Mouse (Mus musculus) limb, embryonic 10.5 days (tissue): ENCODE measurements around the gene Kazn. TPM values are rescaled to one million over a fixed set of nuclear protein-coding genes. Genes with fewer than 3 reads are reported as not detected.

Experiments used
- DNase-seq: peaks from one replicate; pipeline ENCODE4 v3.0.0-alpha.2; 2017; ENCODE audit warnings: low spot score
- H3K27ac ChIP-seq: fragments of 300-500 bp; sonication (generic); 2 replicates; pipeline ENCODE4 v1.5.1; 2016; ENCODE audit warnings: mild to moderate bottlenecking
- H3K27me3 ChIP-seq: fragments of 300-500 bp; sonication (generic); 2 replicates; pipeline ENCODE4 v1.6.1; 2016; ENCODE audit warnings: low read depth, mild to moderate bottlenecking; ENCODE audit not compliant: poor library complexity, severe bottlenecking
- H3K36me3 ChIP-seq: fragments of 300-500 bp; sonication (generic); 2 replicates; pipeline ENCODE4 v1.6.1; 2016; ENCODE audit warnings: mild to moderate bottlenecking, moderate library complexity
- H3K4me1 ChIP-seq: fragments of 300-500 bp; sonication (generic); 2 replicates; pipeline ENCODE4 v1.6.1; 2016
- H3K4me3 ChIP-seq: fragments of 300-500 bp; sonication (generic); 2 replicates; pipeline ENCODE4 v1.5.1; 2016; ENCODE audit warnings: mild to moderate bottlenecking, moderate library complexity
- H3K9me3 ChIP-seq: fragments of 300-500 bp; sonication (generic); replicated peaks from 2 replicates; pipeline ENCODE4 v1.6.1; 2016; ENCODE audit warnings: mild to moderate bottlenecking
- WGBS: fragments of 180-500 bp; shearing (Covaris S2); methylation state at CpG from one replicate; pipeline ENCODE4 v1.1.7; 2016; 5-methylcytosine and 5-hydroxymethylcytosine counted together
- polyA plus RNA-seq: library from polyadenylated mRNA; unstranded; fragments of >200 nt; fragmentation: Nextera tagmentation; extraction: Ambion mirVana; gene quantifications from 2 replicates; pipeline ENCODE4 v1.2.1, GENCODE M21; 2016

Gene Kazn
- polyA plus RNA-seq, 1 experiment from 2014 or later: 9.3 TPM

DNA sequence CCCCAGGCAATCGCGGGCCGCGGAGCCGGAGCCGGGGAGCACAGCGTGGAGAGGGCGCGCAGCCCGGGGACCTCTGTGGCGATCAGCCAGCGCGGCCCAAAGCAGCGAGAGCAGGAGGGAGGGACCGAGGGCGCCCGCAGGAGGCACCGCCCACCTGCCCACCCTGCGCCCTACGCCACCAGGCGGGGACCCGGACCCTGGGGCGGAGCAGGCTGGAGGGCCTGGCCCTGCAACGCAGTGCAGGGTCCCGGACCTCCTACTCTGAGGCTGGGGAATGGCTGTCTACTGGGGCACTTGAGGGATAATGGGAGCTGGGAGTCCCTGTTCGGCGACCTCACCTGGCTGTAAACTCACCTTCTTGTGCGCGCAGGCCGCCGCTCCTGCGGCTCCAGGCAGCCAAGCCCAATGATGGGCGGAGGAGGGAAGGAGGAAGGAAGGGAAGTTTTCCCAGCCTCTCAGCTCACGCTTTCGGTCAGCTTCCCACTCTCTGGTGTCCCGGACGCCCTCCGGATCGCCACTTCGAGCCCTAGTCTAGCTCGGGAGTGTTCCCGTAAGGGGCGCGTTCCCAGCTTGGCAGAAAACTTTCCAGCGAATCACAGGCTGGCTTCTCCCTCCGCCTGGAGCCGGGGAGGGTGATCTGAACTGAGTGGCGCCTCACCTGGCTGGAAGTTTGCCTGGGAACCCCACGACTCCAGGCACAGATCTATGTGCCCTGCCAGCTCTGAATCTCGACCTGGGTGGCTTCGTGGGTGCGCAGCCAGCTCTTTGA is 154.9 kb downstream of the Kazn start, which contains the start of gene Tmem51:
Gene Tmem51 (minus strand): TSS at position 174 of the 769 bp plus-strand sequence.
- H3K4me1 ChIP-seq: peaks cover 62% of the 10 kb centered on the region
- peak within 1 kb of the TSS; percentile 87 for H3K27ac ChIP-seq
- H3K27me3 ChIP-seq: peaks cover 48% of the 10 kb centered on the region

GRCm38 (mm10) chr4:142083762-142084130 is 155.5 kb downstream of the Kazn start:
- Histone ChIP-seq H3K9me3 (no peaks in the 10 kb centered on the region), H3K27ac (peak overlapping the region; percentile 87), H3K4me3 (peak overlapping the region; percentile 78), H3K4me1 (peaks cover 59% of the 10 kb centered on the region), H3K36me3 (no peaks in the 10 kb centered on the region), H3K27me3 (peaks cover 48% of the 10 kb centered on the region)
- under 1% methylated on average over 27 of the region's 29 CpGs for WGBS
- DNase-seq: peak; percentile 82

More for the DNA sequence above, 154.9 kb downstream of the Kazn start, which contains the start of gene Tmem51:
- WGBS: under 1% methylated on average over 52 of the region's 52 CpGs
- peak within 1 kb of the TSS; percentile 78 for H3K4me3 ChIP-seq
- H3K9me3 ChIP-seq: no peaks in the 10 kb centered on the region
- no peaks in the 10 kb centered on the region for H3K36me3 ChIP-seq
- peak; percentile 77 for DNase-seq

DNA sequence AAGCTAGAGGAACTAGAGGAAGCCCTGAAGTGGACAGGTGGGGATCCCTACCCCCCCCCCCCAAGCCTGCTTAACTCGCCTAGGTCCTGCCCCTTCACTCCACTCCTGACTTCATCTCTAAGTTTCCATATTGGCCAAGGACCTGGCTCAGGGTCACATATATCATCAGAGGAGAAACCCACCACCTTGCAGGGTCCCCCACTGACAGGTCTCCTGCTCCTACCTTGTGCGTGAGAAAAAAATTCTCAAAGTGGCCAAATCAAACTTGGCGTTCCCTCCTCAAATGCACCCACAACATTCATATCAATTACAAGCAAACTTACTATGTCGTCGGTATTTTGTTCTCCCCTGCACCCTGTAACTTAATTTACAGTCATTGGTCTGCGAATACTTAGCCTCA is 156.0 kb downstream of the Kazn start:
- no peak for DNase-seq
- no peaks in the 10 kb centered on the region for H3K36me3 ChIP-seq
- H3K27ac ChIP-seq: peak overlapping the region; percentile 87; the same call in 1 of the 2 replicates
- H3K27me3 ChIP-seq: peaks cover 48% of the 10 kb centered on the region
- peak overlapping the region; percentile 78 for H3K4me3 ChIP-seq
- H3K4me1 ChIP-seq: peaks cover 54% of the 10 kb centered on the region
- 57% methylated on average over 6 of the region's 6 CpGs for WGBS
- H3K9me3 ChIP-seq: no peaks in the 10 kb centered on the region

- Histone ChIP-seq H3K27ac (no peak overlapping the region), H3K4me1 (peaks cover 58% of the 10 kb centered on the region), H3K9me3 (no peaks in the 10 kb centered on the region), H3K27me3 (peaks cover 48% of the 10 kb centered on the region), H3K36me3 (no peaks in the 10 kb centered on the region), H3K4me3 (no peak overlapping the region)
- 68% methylated on average over 4 of the region's 4 CpGs for WGBS
- DNase-seq: no peak
These were observed 156.5 kb downstream of the Kazn start for GRCm38 (mm10) chr4:142082703-142083102.

- H3K4me3 ChIP-seq: no peak overlapping the region
- peaks cover 42% of the 10 kb centered on the region for H3K27me3 ChIP-seq
- no peak for DNase-seq
- H3K9me3 ChIP-seq: no peaks in the 10 kb centered on the region
- 62% methylated on average over 13 of the region's 13 CpGs for WGBS
- H3K36me3 ChIP-seq: no peaks in the 10 kb centered on the region
- peaks cover 65% of the 10 kb centered on the region for H3K4me1 ChIP-seq
- 0 out of 2 replicates have a peak overlapping the region, but pooled peaks have one; percentile 19 for H3K27ac ChIP-seq
These were observed 157.4 kb downstream of the Kazn start for GRCm38 (mm10) chr4:142081631-142082283.

- peaks cover 36% of the 10 kb centered on the region for H3K27me3 ChIP-seq
- H3K36me3 ChIP-seq: no peaks in the 10 kb centered on the region
- 0 out of 2 replicates have a peak overlapping the region, but pooled peaks have one; percentile 19 for H3K27ac ChIP-seq
- no peak overlapping the region for H3K4me3 ChIP-seq
- WGBS: 57% methylated on average over 18 of the region's 18 CpGs
- no peak for DNase-seq
- H3K9me3 ChIP-seq: no peaks in the 10 kb centered on the region
- peaks cover 65% of the 10 kb centered on the region for H3K4me1 ChIP-seq
These were observed 158.1 kb downstream of the Kazn start for GRCm38 (mm10) chr4:142080901-142081630.

DNA sequence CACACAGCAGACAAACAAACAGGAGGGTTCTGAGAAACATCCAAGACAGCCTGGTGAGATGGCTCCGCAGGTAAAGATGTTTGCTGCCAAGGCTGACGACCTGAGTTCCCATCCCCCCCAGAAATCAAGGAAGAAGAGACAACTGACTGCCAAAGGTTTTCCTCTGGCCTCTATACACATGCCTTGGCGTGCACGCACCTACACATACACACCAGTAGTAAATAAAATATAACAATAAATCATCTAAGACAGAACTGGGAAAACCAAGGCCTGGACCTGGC is 158.8 kb downstream of the Kazn start:
- no peak for DNase-seq
- Histone ChIP-seq H3K4me3 (no peak overlapping the region), H3K27me3 (peaks cover 29% of the 10 kb centered on the region), H3K9me3 (no peaks in the 10 kb centered on the region), H3K27ac (peak overlapping the region; percentile 53; the same call in 1 of the 2 replicates), H3K36me3 (no peaks in the 10 kb centered on the region), H3K4me1 (peaks cover 68% of the 10 kb centered on the region)
- 79% methylated on average over 4 of the region's 4 CpGs for WGBS

DNA sequence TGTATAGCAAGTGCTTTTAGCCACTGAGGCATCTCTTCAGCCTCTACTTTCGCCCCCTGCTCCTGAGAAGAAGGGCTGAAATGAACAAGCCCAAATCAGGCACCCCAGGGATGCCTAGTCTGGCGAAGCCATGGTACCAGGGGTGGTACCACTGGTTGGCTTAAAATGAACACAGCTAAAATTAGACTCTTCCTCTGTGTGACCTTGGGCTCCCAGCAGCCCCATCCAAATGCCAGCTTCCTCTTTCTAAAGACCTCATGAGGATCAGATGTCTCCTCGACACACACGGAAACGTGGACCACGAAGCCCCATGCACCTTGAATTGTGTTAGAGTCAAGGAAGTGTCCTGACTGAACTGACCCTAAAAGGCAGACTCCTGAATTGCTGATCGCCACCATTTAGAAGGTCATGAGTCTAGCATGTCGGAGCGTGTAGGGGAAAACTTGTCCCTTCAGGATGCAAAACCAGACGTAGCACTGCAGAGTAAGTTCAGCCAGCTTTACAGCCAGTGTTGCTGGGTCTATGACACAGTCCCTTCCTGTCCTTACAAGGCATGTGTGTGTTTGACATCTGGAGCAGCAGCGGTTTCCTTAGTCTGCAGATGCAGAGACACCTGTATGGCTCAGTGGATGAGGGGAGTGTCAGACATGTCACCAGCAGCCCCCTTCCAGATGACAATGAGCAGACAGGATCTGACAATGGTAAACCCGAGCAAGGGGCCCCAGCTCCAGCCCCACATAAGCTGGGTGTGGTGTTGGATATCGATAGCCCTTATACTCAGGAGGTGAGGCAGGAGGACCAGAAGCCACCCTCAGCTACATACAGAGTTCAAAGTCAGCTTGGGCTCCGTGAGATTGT is 159.3 kb downstream of the Kazn start:
- Histone ChIP-seq H3K4me1 (peaks cover 68% of the 10 kb centered on the region), H3K27ac (peak overlapping the region; percentile 53), H3K36me3 (no peaks in the 10 kb centered on the region), H3K27me3 (peaks cover 24% of the 10 kb centered on the region), H3K4me3 (no peak overlapping the region), H3K9me3 (no peaks in the 10 kb centered on the region)
- no peak for DNase-seq
- 78% methylated on average over 14 of the region's 14 CpGs for WGBS

DNA sequence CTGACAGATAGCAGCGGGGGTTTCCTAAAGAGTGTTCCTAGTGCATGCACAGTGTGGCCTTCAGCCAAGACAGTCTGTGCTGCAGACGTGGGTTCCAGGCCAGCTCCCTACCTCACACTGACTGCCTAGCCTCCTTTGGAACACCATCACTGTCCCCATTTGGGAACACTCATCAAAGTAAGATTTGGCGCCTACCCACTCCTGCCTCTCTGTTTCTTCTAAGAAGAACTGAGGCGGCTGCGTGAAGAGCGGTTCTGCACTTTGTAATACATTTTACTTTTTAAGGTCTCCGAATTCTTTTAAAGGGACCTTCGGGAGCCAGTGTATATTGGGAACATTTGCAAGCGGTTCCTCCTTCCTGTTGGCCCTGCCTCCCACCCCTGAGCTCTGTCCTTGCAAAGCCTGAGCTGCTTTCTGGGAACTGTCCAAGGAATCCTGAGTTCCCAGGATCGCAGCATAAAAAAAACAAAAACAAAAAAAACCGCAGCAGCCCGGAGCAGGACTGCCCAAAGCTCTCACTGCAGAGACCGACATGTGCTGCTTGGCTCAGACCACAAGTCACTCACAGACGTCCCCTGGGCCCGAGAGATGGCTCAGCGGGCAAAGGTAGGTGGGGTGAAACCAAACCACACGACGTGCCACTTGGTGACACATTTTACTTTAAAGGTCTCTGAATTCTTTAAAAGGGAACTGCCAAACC is 161.5 kb downstream of the Kazn start:
- Histone ChIP-seq H3K27me3 (peaks cover 10% of the 10 kb centered on the region), H3K4me3 (no peak overlapping the region), H3K9me3 (no peaks in the 10 kb centered on the region), H3K4me1 (peaks cover 67% of the 10 kb centered on the region), H3K36me3 (no peaks in the 10 kb centered on the region), H3K27ac (no peak overlapping the region)
- DNase-seq: no peak
- WGBS: 47% methylated on average over 18 of the region's 18 CpGs

DNA sequence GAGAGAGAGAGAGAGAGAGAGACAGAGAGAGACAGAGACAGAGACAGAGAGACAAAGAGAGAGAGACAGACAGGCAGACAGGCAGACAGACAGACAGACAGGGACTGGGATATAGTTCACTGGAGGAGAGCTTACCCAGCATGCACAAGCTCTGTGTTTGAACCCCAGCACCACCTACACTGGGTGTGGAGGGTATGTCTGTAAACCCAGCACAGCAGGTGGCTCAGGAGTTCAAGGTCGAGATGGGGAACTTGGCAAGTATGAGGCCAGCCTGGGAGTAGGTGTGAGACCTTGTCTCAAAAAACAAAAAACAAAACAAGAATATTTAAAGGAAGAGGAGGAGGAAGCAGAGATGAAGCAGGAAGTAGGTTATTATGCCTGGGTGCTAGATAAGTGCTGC is 162.3 kb downstream of the Kazn start:
- H3K27ac ChIP-seq: no peak overlapping the region
- 0 out of 2 replicates have a peak, but pooled peaks cover 2% of the 10 kb centered on the region for H3K27me3 ChIP-seq
- H3K36me3 ChIP-seq: no peaks in the 10 kb centered on the region
- no peak overlapping the region for H3K4me3 ChIP-seq
- no peaks in the 10 kb centered on the region for H3K9me3 ChIP-seq
- 50% methylated on average over 1 of the region's 1 CpGs for WGBS
- H3K4me1 ChIP-seq: peaks cover 72% of the 10 kb centered on the region
- no peak for DNase-seq

DNA sequence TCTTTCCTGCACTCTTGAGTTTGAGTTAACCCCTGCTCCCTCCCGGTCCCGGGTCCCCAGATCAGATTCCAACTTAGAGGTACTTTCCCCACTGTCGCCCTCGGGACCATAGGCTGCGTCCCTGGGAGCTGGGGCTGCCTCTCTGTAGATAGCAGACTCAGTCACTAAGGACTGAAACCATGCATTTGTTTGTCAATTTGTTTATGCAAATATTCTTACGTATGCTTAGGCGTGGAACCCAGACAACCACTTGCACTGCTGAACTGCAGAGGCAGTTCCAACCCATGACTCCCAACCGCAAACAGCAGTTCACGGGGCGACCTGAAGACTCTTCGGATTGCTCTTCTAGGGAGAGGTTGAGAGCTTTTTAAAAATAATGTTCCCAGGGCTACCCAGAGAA is 163.3 kb downstream of the Kazn start:
- Histone ChIP-seq H3K27me3 (no peaks in the 10 kb centered on the region), H3K4me3 (no peak overlapping the region), H3K9me3 (no peaks in the 10 kb centered on the region), H3K36me3 (no peaks in the 10 kb centered on the region), H3K4me1 (peaks cover 72% of the 10 kb centered on the region), H3K27ac (no peak overlapping the region)
- WGBS: 88% methylated on average over 11 of the region's 11 CpGs
- no peak for DNase-seq
